Mouse (Mus musculus) heart, postnatal 10 days (tissue): ENCODE data around the gene Kdm1a. TPM values are rescaled to one million over a fixed set of nuclear protein-coding genes. Genes with fewer than 3 reads are reported as not detected.

Source experiments
- DNase-seq, 2 experiments: peaks; one replicate each; pipeline ENCODE4 v3.0.0; 2021
- intact Hi-C: fragments of 180-260 bp; cut with DNase I; formaldehyde crosslinking; loops from one replicate; pipeline ENCODE4 v1.15.1; 2025
- microRNA-seq, 2 experiments: library from miRNA; unstranded; fragments of <30 nt; microRNA quantifications; one replicate each; pipeline ENCODE4 v1.2.0; 2022
- total RNA-seq, 2 experiments: library from RNA; stranded (reverse); gene quantifications; 2 replicates each; pipeline ENCODE4 v1.2.3; 2021

The Kdm1a gene
- total RNA-seq, 2 experiments from 2014 or later: 42.9 to 52.6 TPM

DNA sequence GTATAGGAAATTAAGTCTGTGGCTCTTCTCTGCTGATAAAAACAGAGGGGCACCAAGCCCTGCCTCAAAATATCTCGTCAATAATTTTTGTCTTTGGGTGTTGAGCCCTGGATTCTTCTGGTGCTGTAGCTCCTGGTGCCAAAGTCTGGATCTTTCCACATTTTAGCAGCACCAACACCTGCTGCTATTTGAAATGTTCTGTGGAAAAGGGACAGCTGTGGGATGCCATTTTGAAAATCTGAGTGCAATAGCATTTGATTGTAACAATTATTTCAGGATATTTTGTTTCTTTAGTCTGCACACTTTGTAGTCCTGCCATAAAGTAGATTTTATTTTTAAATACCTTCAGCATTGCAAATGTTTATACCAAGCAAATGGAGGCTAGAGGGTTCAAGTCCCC, 54.8 kb downstream of the Kdm1a start:
- no peak for DNase-seq
- intact Hi-C loops: no loop called here

DNA sequence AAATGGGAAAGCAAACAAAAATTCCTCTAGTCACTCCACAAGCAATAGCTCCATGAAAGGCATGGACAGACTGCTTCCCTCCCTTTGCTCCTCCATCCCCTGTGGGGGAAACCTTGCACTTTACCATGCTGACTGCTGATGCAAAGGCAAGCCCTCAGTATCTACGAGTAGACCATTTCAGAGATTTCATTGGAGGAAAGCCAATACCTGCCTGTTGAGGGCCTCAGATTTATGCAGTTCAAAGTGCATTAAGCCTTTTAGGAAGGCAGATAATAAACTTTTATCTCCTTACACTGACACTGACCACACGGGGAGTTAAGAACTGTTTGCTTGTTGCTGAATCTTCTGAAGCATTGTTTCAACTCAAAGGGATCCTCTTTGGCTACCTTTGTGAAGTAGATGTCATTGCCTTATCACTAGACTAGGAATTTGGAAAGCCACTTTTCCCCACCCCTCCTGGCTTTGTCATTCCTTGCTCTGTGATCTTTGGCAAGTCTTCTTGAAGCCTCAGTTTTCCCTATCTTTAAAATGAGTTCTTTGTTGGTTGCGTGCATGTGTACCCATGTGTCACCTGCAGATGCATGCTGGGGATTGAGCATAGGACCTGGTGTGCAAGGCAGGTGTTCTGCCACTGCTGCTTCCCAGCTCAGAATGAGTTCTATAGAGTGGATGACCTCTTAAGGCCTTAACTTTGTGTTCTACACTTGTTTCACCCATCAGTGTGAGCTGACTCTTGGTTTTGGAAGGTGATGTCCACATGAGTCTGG, 56.1 kb downstream of the Kdm1a start:
- no peak for DNase-seq
- intact Hi-C loops: no loop called here

DNA sequence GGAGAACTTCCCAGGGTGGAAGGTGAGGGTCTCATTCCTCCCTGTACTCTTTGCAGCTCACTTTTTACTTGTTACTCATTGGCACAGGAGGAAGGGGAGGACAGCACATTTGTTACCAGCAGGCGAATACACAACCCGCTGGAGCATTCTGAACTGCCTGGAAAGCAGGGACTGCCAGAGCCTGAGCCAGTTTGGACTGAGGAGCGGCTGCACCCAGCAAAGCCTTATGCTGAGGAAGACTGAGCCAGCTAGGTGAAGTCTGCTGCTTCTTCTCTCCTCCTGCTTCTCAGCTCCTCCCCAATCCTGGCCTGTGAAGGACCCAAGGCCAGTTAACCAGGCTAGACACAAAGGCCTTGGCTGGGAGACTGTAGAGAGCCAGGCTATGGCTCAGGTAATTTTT, 57.4 kb downstream of the Kdm1a start:
- intact Hi-C loops: no loop called here
- DNase-seq: no peak

DNA sequence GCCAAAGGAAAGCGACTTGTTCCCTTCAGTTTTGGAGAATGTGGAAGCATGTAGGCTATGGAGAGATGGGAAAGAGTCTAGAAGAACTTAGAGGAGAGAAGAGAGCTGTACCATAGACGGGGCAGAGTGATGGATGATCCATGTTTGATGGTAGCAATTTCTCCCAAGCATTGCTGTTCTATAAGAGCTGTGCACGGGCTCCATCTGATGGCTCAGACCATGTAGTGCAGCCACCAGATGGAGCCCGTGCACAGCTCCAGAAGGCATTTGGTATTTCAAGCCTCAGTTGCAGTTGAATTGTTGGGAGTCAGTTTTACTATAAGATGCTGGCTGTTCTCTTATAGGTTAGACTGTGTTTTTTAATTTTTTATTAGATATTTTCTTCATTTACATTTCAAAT, 76.1 kb downstream of the Kdm1a start:
- DNase-seq: peak; percentile 62 to 69
- intact Hi-C loops: loop anchor here (1.0 to 2.0 kb wide), 4 partner anchors 72 to 158 kb away; partner anchors contain the start of gene Kdm1a

DNA sequence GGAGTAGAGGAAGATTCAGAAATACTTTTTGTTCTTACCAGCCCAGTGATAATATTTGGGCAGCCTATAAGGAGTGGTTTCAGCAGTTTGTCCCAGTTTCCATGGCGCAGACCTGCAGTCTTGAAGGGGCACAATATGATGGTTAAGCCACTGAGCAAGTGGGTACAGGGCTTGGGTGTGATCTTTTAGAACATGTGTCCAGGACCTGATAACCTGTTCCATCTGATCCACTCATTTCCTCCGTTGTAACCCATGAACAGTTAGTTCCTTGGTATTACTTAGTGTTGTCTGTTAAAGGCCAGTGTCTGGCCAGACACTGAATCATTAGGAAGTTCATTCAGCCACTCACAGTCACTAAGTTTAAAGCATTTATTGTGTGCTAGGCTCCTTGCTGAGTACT, 78.2 kb downstream of the Kdm1a start:
- intact Hi-C loops: no loop called here
- no peak for DNase-seq

DNA sequence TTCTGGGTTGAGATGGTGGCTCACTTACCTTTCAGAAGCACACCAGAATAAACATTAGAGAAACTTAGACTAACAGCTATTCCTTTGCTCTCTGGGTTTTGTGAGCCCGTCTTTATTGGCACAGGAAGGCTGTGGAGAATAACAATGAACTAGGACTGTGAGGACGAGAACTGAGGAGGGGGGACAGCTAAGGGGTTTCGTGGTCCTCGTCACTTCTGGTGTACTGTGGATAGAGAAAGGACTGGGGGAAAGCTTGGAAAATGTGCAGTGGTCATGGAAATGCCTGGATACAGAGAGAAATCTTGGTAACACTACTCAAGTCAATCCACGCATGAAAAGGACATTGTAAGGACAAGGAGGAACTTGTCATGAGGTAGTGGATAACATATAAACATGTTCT, 80.6 kb downstream of the Kdm1a start:
- no peak for DNase-seq
- intact Hi-C loops: no loop called here

DNA sequence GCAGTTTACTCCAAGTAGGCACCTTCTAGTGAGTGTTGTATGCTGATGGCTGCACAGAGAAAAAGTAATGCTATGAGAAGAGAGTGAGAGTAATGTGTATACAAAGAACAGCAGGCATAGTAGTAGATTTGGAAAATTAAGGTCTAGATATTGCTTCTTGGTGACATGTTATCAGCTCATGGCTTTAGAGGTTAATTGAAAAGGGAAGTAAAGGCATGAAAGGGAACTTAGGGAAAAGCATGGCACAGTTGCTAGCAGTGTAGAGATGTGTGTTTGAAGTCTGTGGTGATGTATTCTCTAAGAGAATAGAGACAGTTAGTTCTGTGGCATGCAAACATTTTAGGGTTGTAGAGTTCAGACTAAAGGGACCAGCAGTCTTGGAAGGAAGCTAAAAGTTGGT, 82.7 kb downstream of the Kdm1a start:
- DNase-seq: no peak
- intact Hi-C loops: loop anchor here (5.0 kb wide), 1 partner anchor 48 kb away; no protein-coding TSS in a partner anchor

DNA sequence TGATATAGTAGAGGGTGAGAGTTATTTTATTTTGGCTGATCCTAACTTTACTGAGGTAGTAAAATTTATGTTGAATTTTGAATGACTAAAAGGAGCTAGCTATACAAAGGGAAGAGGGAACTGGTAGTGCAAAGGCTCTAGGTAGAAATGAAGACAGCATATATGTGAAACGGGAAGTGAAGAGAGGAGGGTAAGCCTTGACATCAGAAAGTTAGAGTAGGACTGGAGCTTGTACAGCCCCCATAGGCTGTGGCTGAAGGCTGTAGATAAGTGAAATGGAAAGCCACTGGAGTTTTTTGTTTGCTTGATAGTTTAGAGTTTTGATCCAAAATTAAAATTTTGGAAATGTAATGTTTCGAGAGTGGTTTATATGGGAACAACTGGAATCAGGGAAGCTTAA, 83.9 kb downstream of the Kdm1a start:
- DNase-seq: no peak
- intact Hi-C loops: loop anchor here (5.0 kb wide), 1 partner anchor 46 kb away; no protein-coding TSS in a partner anchor

DNA sequence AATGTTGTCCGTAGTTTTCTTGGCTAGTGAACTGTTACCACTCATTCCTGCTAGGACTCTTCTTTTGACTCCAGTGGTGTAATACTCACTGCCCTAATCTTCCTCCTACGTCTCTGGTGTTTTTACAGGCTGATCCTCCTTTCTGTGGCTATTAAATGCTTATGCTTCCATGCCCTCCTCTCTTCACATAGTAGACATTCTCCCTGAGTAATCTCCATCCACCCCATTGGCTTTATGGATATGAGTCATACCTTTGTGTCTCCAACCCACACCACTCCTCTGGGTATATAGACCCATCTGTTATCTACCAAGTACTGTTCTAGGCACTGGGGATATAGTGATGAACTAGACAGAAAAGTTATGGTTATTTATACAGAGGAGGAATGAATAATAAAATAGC, 84.4 kb downstream of the Kdm1a start:
- intact Hi-C loops: loop anchor here (5.0 kb wide), 1 partner anchor 46 kb away; no protein-coding TSS in a partner anchor
- no peak for DNase-seq

DNA sequence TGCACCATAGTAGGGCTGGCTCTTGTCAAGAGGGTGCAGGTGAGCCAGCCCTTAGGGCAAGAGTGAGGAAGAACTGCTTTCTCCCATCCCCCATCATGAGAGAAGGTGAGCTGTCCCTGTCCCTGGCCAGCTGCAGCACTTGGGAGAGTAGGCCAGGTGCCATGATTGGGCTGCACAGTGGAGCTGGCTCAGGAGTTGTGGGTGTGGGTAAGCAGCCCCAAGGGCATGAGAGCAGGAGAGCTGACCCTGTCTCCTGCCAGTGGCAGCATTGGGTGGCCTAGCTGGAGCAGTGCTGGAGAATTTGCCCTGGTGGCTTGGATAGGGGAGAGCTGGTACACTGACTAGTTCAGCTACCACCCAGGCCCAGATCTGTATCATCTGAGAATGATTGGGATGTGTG, 89.6 kb downstream of the Kdm1a start:
- DNase-seq: peak; percentile 63 to 69
- intact Hi-C loops: no loop called here

DNA sequence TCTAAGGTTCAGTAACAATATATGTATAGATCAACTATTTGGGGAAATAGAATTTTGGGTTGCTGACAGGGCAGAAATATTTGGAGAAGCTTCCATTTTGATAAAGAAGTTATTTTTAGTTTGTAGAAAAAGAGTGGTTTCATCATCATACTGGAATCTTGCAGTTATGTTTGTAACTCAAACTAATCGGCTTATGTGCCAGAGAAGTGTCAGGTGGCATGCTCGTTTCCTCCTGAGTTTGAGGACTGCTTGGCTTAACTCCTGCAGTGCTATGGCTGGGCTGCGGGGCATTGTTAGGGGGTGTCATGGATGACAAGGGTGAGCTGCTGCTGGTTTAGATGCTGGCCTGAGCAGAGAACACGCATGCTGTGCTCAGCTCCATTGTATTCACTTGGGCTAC, 90.8 kb downstream of the Kdm1a start:
- DNase-seq: peak; percentile 37 to 53
- intact Hi-C loops: no loop called here

DNA sequence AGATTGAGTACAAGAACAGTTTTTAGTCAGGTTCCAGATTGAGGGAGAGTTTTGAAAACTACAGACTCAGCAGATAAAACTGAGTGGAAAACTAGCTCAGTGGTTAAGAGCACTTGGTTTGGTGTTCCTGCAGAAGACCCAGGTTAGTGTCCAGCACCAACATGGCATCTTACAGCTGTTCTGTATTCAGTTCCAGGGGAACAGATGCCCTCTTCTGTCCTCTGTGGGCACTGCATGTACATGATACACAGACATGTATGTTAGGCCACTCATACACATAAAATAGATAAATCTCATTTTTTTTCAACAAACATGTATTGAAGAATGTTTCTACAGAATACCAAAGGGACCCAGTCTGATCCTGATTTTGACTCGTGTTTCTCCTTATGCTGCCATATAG, 92.7 kb downstream of the Kdm1a start:
- intact Hi-C loops: no loop called here
- DNase-seq: peak in 1 of 2 experiments; percentile 20

DNA sequence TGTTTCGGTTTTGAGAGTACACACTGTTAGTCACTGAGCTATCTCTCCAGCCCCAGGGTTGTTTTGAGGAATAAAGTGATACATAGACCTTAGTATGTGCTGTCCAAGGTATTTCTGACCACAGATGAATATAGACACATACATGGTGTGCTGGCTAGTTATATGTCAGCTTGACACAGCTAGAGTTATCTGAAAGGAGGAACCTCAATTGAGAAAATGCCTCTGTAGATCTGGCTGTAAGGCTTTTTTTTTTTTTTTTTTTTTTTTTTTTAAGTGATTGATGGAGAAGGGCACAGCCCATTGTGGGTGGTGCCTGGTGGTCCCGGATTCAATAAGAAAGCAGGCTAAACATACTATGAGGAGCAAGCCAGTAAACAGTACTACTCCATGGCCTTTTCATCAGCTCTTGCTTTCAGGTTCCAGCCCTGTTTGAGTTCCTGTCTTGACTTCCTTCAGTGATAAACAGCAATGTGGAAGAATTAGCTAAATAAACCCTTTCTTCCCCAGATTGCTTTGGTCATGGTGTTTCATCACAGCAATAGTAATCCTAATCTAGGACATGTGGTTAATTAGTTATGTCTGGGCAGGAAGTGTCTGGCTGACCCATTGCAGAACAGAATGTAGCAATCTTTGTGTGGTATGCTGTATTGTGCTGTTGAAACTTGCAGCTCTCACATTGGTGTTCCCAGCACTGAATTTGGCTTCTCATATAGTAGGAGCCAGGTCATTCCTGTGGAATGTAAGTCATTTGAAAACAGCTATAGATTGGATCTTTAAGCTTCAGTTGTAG, 96.9 kb downstream of the Kdm1a start:
- intact Hi-C loops: no loop called here
- no peak for DNase-seq

Small RNA genes within 50 kb of the gene (microRNA-seq; reads per million reads assigned to microRNA genes)
- gene Gm22180: 0 reads per million in 2 experiments

Other genes starting within 250 kb of the Kdm1a start
- not detected for gene Htr1d, start 179.2 kb downstream of the Kdm1a start, total RNA-seq
- gene 6030445D17Rik, start 140.5 kb downstream of the Kdm1a start, total RNA-seq: under 1 TPM; 0.55 to 0.62 TPM
- 10 to 100 TPM; 58.3 to 69.0 TPM for gene Luzp1, start 133.0 kb downstream of the Kdm1a start, total RNA-seq
- gene Tex46, start 7.7 kb upstream of the Kdm1a start, total RNA-seq: not detected
- not detected for gene Lactbl1, start 19.9 kb upstream of the Kdm1a start, total RNA-seq
- 1 to 10 TPM; 1.3 to 1.4 TPM for gene Ephb2, start 233.3 kb upstream of the Kdm1a start, total RNA-seq